Mouse (Mus musculus): ENCODE results near the gene Tspan18. TPM values are rescaled to one million over a fixed set of nuclear protein-coding genes. Genes with fewer than 3 reads are reported as not detected.

The Tspan18 gene
- total RNA-seq, 1 experiment = 1.4 TPM

- in situ Hi-C loops (cut with MboI; ENCODE audit: low sequenced_read_pairs in 2 of 2, unreplicated experiment in 2 of 2) = loop anchor here in 1 of 2 experiments (5.0 kb wide), 1 partner anchor 132 kb away; no protein-coding TSS in a partner anchor
- Histone ChIP-seq H3K36me3 (ENCODE audit: control insufficient read depth, insufficient read depth, low read length, poor library complexity, severe bottlenecking) (no peaks in the 10 kb centered on the region), H3K4me1 (ENCODE audit: control insufficient read depth in 2 of 2, insufficient read depth in 2 of 2, low read length in 2 of 2, poor library complexity in 1 of 2) (peaks cover 0 to 6% of the 10 kb centered on the region in 2 experiments; a peak in 1 of 4 replicates), H3K4me3 (ENCODE audit: insufficient read depth in 1 of 2, low read depth in 1 of 2, low read length in 2 of 2, poor library complexity in 1 of 2, severe bottlenecking in 1 of 2) (no peak overlapping the region), H3K9ac (ENCODE audit: insufficient read depth, low read depth, low read length, poor library complexity, severe bottlenecking) (peak overlapping the region; percentile 8; the same call in 1 of the 2 replicates), H3K9me3 (ENCODE audit: control insufficient read depth, insufficient read depth, low read depth, low read length) (no peaks in the 10 kb centered on the region), H3K27ac (ENCODE audit: insufficient read depth, low read depth, low read length, poor library complexity, severe bottlenecking) (no peak overlapping the region)
- DNase-seq (ENCODE audit: low read depth, low spot score) = peak; percentile 83
- TF ChIP-seq HCFC1 (IDR thresholded peaks at IDR 0.05; ENCODE audit: borderline replicate concordance, insufficient read depth, low read length) (no peak), ZC3H11A (IDR thresholded peaks at IDR 0.05; ENCODE audit: borderline replicate concordance, low read depth, low read length) (0 out of 2 replicates have a peak, but pooled peaks have one; percentile 9)
Observed at GRCm38 (mm10) chr2:93198846-93199245, 135.5 kb downstream of the Tspan18 start.

GRCm38 (mm10) chr2:93193806-93194205 lies 140.5 kb downstream of the Tspan18 start:
- in situ Hi-C loops (cut with MboI; ENCODE audit: low sequenced_read_pairs in 2 of 2, unreplicated experiment in 2 of 2) = no loop called here
- H3K9me3 ChIP-seq (ENCODE audit: control insufficient read depth, insufficient read depth, low read depth, low read length) = no peaks in the 10 kb centered on the region
- no peak for DNase-seq (ENCODE audit: low read depth, low spot score)
- peaks cover 10 to 38% of the 10 kb centered on the region in 2 experiments for H3K4me1 ChIP-seq (ENCODE audit: control insufficient read depth in 2 of 2, insufficient read depth in 2 of 2, low read length in 2 of 2, poor library complexity in 1 of 2)
- H3K36me3 ChIP-seq (ENCODE audit: control insufficient read depth, insufficient read depth, low read length, poor library complexity, severe bottlenecking) = no peaks in the 10 kb centered on the region
- H3K4me3 ChIP-seq (ENCODE audit: insufficient read depth in 1 of 2, low read depth in 1 of 2, low read length in 2 of 2, poor library complexity in 1 of 2, severe bottlenecking in 1 of 2) = no peak overlapping the region
- TF ChIP-seq HCFC1 (IDR thresholded peaks at IDR 0.05; ENCODE audit: borderline replicate concordance, insufficient read depth, low read length) = no peak
- no peak for TF ChIP-seq ZC3H11A (IDR thresholded peaks at IDR 0.05; ENCODE audit: borderline replicate concordance, low read depth, low read length)
- no peak overlapping the region for H3K9ac ChIP-seq (ENCODE audit: insufficient read depth, low read depth, low read length, poor library complexity, severe bottlenecking)
- H3K27ac ChIP-seq (ENCODE audit: insufficient read depth, low read depth, low read length, poor library complexity, severe bottlenecking) = no peak overlapping the region

GRCm38 (mm10) chr2:93192671-93193080 lies 141.6 kb downstream of the Tspan18 start:
- TF ChIP-seq HCFC1 (IDR thresholded peaks at IDR 0.05; ENCODE audit: borderline replicate concordance, insufficient read depth, low read length) (no peak), ZNF384 (IDR thresholded peaks at IDR 0.05; ENCODE audit: low read depth, low read length) (no peak), ZC3H11A (IDR thresholded peaks at IDR 0.05; ENCODE audit: borderline replicate concordance, low read depth, low read length) (no peak), MAFK (IDR thresholded peaks at IDR 0.05; ENCODE audit: insufficient read depth, low read depth, low read length) (no peak), CHD2 (IDR thresholded peaks at IDR 0.05; ENCODE audit: low read depth, low read length) (no peak)
- H3K4me3 ChIP-seq (ENCODE audit: insufficient read depth in 1 of 2, low read depth in 1 of 2, low read length in 2 of 2, poor library complexity in 1 of 2, severe bottlenecking in 1 of 2) = no peak overlapping the region
- H3K27ac ChIP-seq (ENCODE audit: insufficient read depth, low read depth, low read length, poor library complexity, severe bottlenecking) = no peak overlapping the region
- no peak overlapping the region for H3K9ac ChIP-seq (ENCODE audit: insufficient read depth, low read depth, low read length, poor library complexity, severe bottlenecking)
- H3K36me3 ChIP-seq (ENCODE audit: control insufficient read depth, insufficient read depth, low read length, poor library complexity, severe bottlenecking) = no peaks in the 10 kb centered on the region
- in situ Hi-C loops (cut with MboI; ENCODE audit: low sequenced_read_pairs in 2 of 2, unreplicated experiment in 2 of 2) = no loop called here
- no peaks in the 10 kb centered on the region for H3K9me3 ChIP-seq (ENCODE audit: control insufficient read depth, insufficient read depth, low read depth, low read length)
- DNase-seq (ENCODE audit: low read depth, low spot score) = no peak
- peaks cover 10 to 37% of the 10 kb centered on the region in 2 experiments for H3K4me1 ChIP-seq (ENCODE audit: control insufficient read depth in 2 of 2, insufficient read depth in 2 of 2, low read length in 2 of 2, poor library complexity in 1 of 2)

- peaks cover 10 to 37% of the 10 kb centered on the region in 2 experiments for H3K4me1 ChIP-seq (ENCODE audit: control insufficient read depth in 2 of 2, insufficient read depth in 2 of 2, low read length in 2 of 2, poor library complexity in 1 of 2)
- no peaks in the 10 kb centered on the region for H3K9me3 ChIP-seq (ENCODE audit: control insufficient read depth, insufficient read depth, low read depth, low read length)
- H3K36me3 ChIP-seq (ENCODE audit: control insufficient read depth, insufficient read depth, low read length, poor library complexity, severe bottlenecking) = no peaks in the 10 kb centered on the region
- in situ Hi-C loops (cut with MboI; ENCODE audit: low sequenced_read_pairs in 2 of 2, unreplicated experiment in 2 of 2) = no loop called here
- H3K9ac ChIP-seq (ENCODE audit: insufficient read depth, low read depth, low read length, poor library complexity, severe bottlenecking) = no peak overlapping the region
- TF ChIP-seq HCFC1 (IDR thresholded peaks at IDR 0.05; ENCODE audit: borderline replicate concordance, insufficient read depth, low read length) (no peak), ZC3H11A (IDR thresholded peaks at IDR 0.05; ENCODE audit: borderline replicate concordance, low read depth, low read length) (no peak), ZNF384 (IDR thresholded peaks at IDR 0.05; ENCODE audit: low read depth, low read length) (no peak), CHD2 (IDR thresholded peaks at IDR 0.05; ENCODE audit: low read depth, low read length) (no peak), MAFK (IDR thresholded peaks at IDR 0.05; ENCODE audit: insufficient read depth, low read depth, low read length) (no peak)
- no peak overlapping the region for H3K27ac ChIP-seq (ENCODE audit: insufficient read depth, low read depth, low read length, poor library complexity, severe bottlenecking)
- no peak overlapping the region for H3K4me3 ChIP-seq (ENCODE audit: insufficient read depth in 1 of 2, low read depth in 1 of 2, low read length in 2 of 2, poor library complexity in 1 of 2, severe bottlenecking in 1 of 2)
- DNase-seq (ENCODE audit: low read depth, low spot score) = no peak
Observed at GRCm38 (mm10) chr2:93192182-93192560, 142.1 kb downstream of the Tspan18 start.
